Comparison of ENCODE assay signal across 8 mouse cellular contexts in genomic region chr4:147101666-147102626, GRCm38 (mm10). TPM values are rescaled to one million over a fixed set of nuclear protein-coding genes. Genes with fewer than 3 reads are reported as not detected.
DNase-seq lines count a peak whose midpoint lies in the region; ATAC-seq lines count a peak whose summit lies in the region.
"Not testable (repeated sequence)": the region's sequence is repeated elsewhere in the genome, so short reads cannot be mapped to it uniquely, and the experiment has no call there.

No protein-coding gene starts in this region.

- not testable (repeated sequence) for H3K36me3 ChIP-seq in forebrain, embryonic 10.5 days (replicated peaks); heart, embryonic 13.5 days; intestine, embryonic 16.5 days (ENCODE audit: control insufficient read depth, insufficient read depth, low read length); limb, embryonic 10.5 days; lung, embryonic 15.5 days; neural tube, embryonic 12.5 days; stomach, embryonic 16.5 days (ENCODE audit: control insufficient read depth, insufficient read depth, low read length)

- under 1% methylated on average over 101 of the region's 109 CpGs for WGBS in forebrain, embryonic 10.5 days
- under 1% methylated on average over 102 of the region's 109 CpGs for WGBS in heart, embryonic 13.5 days
- 1% methylated on average over 78 of the region's 109 CpGs for WGBS in intestine, embryonic 16.5 days
- whole genome bisulfite sequencing in limb, embryonic 10.5 days = under 1% methylated on average over 102 of the region's 109 CpGs
- WGBS in lung, embryonic 15.5 days = under 1% methylated on average over 104 of the region's 109 CpGs
- WGBS in neural tube, embryonic 12.5 days = 1% methylated on average over 66 of the region's 109 CpGs
- under 1% methylated on average over 106 of the region's 109 CpGs for WGBS in stomach, embryonic 16.5 days

- H3K4me2 ChIP-seq in heart, embryonic 13.5 days = peak overlapping the region; percentile 84
- peak overlapping the region; percentile 78 for H3K4me2 ChIP-seq in intestine, embryonic 16.5 days (ENCODE audit: low read depth, low read length)
- peak overlapping the region; percentile 62 for H3K4me2 ChIP-seq in lung, embryonic 15.5 days
- H3K4me2 ChIP-seq in neural tube, embryonic 12.5 days (replicated peaks) = peak overlapping the region; percentile 77
- peak overlapping the region; percentile 59 for H3K4me2 ChIP-seq in stomach, embryonic 16.5 days (ENCODE audit: low read depth, low read length)

- H3K4me3 ChIP-seq in forebrain, embryonic 10.5 days = peak overlapping the region; percentile 60
- peak overlapping the region; percentile 58 for H3K4me3 ChIP-seq in heart, embryonic 13.5 days
- H3K4me3 ChIP-seq in intestine, embryonic 16.5 days (ENCODE audit: low read length) = peak overlapping the region; percentile 48
- H3K4me3 ChIP-seq in limb, embryonic 10.5 days = peak overlapping the region; percentile 53
- peak overlapping the region; percentile 36 for H3K4me3 ChIP-seq in lung, embryonic 15.5 days
- peak overlapping the region; percentile 50 for H3K4me3 ChIP-seq in neural tube, embryonic 12.5 days
- H3K4me3 ChIP-seq in stomach, embryonic 16.5 days (replicated peaks; ENCODE audit: low read length) = peak overlapping the region; percentile 44

- H3K4me1 ChIP-seq in forebrain, embryonic 10.5 days; heart, embryonic 13.5 days; intestine, embryonic 16.5 days (ENCODE audit: control insufficient read depth, insufficient read depth, low read length); limb, embryonic 10.5 days; lung, embryonic 15.5 days; neural tube, embryonic 12.5 days; stomach, embryonic 16.5 days (ENCODE audit: control insufficient read depth, insufficient read depth, low read length): not testable (repeated sequence)

- peak overlapping the region; percentile 73 for H3K9ac ChIP-seq in heart, embryonic 13.5 days
- H3K9ac ChIP-seq in intestine, embryonic 16.5 days (ENCODE audit: low read depth, low read length) = 0 out of 2 replicates have a peak overlapping the region, but pooled peaks have one; percentile 37
- not testable (repeated sequence) for H3K9ac ChIP-seq in lung, embryonic 15.5 days
- peak overlapping the region; percentile 54 for H3K9ac ChIP-seq in neural tube, embryonic 12.5 days
- peak overlapping the region; percentile 16; the same call in 1 of the 2 replicates for H3K9ac ChIP-seq in stomach, embryonic 16.5 days (ENCODE audit: low read length)

- peak overlapping the region; percentile 62 for H3K27ac ChIP-seq in forebrain, embryonic 10.5 days
- not testable (repeated sequence) for H3K27ac ChIP-seq in heart, embryonic 13.5 days (replicated peaks); intestine, embryonic 16.5 days (ENCODE audit: low read length); limb, embryonic 10.5 days; lung, embryonic 15.5 days; neural tube, embryonic 12.5 days; stomach, embryonic 16.5 days (ENCODE audit: low read length)

- not testable (repeated sequence) for H3K9me3 ChIP-seq in forebrain, embryonic 10.5 days; heart, embryonic 13.5 days; intestine, embryonic 16.5 days (ENCODE audit: control insufficient read depth, low read length); limb, embryonic 10.5 days (replicated peaks); lung, embryonic 15.5 days; neural tube, embryonic 12.5 days; stomach, embryonic 16.5 days (replicated peaks; ENCODE audit: control insufficient read depth, low read length)

- DNase-seq in adrenal gland, postnatal 14 days = peak; percentile 14
- peak; percentile 44 for DNase-seq in forebrain, embryonic 10.5 days (ENCODE audit: extremely low spot score, low spot score)
- peak; percentile 55 for DNase-seq in limb, embryonic 10.5 days (ENCODE audit: low spot score)

- not testable (repeated sequence) for H3K27me3 ChIP-seq in forebrain, embryonic 10.5 days (ENCODE audit: poor library complexity, severe bottlenecking); heart, embryonic 13.5 days (replicated peaks); intestine, embryonic 16.5 days (replicated peaks; ENCODE audit: control insufficient read depth, insufficient read depth, low read length); limb, embryonic 10.5 days (ENCODE audit: low read depth, poor library complexity, severe bottlenecking); lung, embryonic 15.5 days; neural tube, embryonic 12.5 days (replicated peaks); stomach, embryonic 16.5 days (ENCODE audit: control insufficient read depth, insufficient read depth, low read length)

- not testable (repeated sequence) for ATAC-seq in heart, embryonic 13.5 days (ENCODE audit: extremely low read depth, insufficient number of reproducible peaks, low FRiP score, low TSS enrichment); stomach, embryonic 16.5 days (ENCODE audit: insufficient read depth, low FRiP score)
- peak; percentile 84 for ATAC-seq in intestine, embryonic 16.5 days
- ATAC-seq in lung, embryonic 15.5 days (ENCODE audit: borderline replicate concordance, extremely low read depth, low FRiP score, low TSS enrichment) = peak; percentile 42; the same call in 1 of the 2 replicates
- ATAC-seq in neural tube, embryonic 12.5 days (ENCODE audit: low FRiP score, low read depth) = peak; percentile 93

RNA-seq across cellular contexts. Expression of gene Zfp991, which starts 29.9 kb away (rescaled TPM):
- 8.5 and 13.3 TPM in 2 replicates for total RNA-seq in adrenal gland, postnatal 14 days (2021)
- 7.8 and 8.3 TPM in 2 replicates for polyA plus RNA-seq in forebrain, embryonic 10.5 days (2016; fragmentation: Nextera tagmentation; extraction: Ambion mirVana)
- 5.2 and 5.6 TPM in 2 replicates for polyA plus RNA-seq in heart, embryonic 13.5 days (2015; fragmentation: Nextera tagmentation; extraction: Ambion mirVana)
- 7.7 and 8.4 TPM in 2 replicates for polyA plus RNA-seq in intestine, embryonic 16.5 days (2015; fragmentation: Nextera tagmentation; extraction: Ambion mirVana)
- polyA plus RNA-seq in limb, embryonic 10.5 days (2016; fragmentation: Nextera tagmentation; extraction: Ambion mirVana) = 8.3 and 9.5 TPM in 2 replicates
- polyA plus RNA-seq in lung, embryonic 15.5 days (2015; fragmentation: Nextera tagmentation; extraction: Ambion mirVana) = 3.6 and 4.0 TPM in 2 replicates
- 4.1 and 5.6 TPM in 2 replicates for polyA plus RNA-seq in neural tube, embryonic 12.5 days (2016; fragmentation: Nextera tagmentation; extraction: Ambion mirVana)
- polyA plus RNA-seq in stomach, embryonic 16.5 days (2015; fragmentation: Nextera tagmentation; extraction: Ambion mirVana) = 5.2 and 6.7 TPM in 2 replicates
